9 mouse cellular contexts compared by ENCODE assay signal in the genomic region with DNA sequence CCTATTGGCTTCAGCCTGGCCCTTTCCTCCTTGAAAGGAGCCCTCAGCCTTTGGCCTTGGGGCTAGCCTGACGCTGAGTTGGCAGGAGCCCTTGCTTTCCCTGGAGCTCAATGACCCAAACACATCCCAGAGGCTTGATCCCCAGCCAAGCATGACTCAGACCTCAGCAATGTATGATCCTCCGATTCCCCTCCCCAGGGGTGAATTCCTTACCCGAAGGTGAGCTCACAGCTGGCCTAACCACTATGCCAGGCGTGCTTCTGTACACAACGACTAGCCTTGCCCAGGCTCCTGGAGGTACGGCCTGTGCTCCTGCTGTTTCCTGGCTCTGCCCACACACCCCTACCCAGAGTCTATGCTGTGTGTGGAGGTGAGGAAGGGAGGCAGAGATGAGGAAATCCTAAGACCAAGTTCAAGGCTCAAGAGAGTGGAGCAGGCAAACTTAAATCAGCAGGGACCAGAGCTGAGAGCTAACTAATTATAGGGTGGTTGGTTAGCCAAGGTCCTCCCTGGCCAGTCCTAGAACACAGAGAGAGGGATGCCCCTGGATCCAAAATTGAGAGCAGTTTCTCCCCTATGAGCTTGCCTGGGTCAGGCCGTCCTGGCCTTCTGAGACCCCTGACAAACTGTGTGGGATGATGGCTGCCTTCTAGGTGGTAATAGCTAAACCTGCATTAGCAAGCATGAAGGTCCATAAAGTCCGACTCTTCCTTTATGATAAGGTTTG.
DNase-seq lines count a peak whose midpoint lies in the region; ATAC-seq and TF ChIP-seq lines count a peak whose summit lies in the region.
"Had no signal": no experiment of that assay in that cellular context is flagged by ENCODE, and none has a peak within 500 bp of the region (broad histone marks: within the 10 kb centered on the region; RNA-seq: fewer than 3 reads in every experiment).

No protein-coding gene starts in this region.

- intact Hi-C loops in gastrocnemius, adult 2 months (cut with DNase I): loop anchor here (5.0 kb wide), 1 partner anchor 122 kb away; the partner anchor contains the start of gene Rhob

- H3K4me2 ChIP-seq in forebrain, embryonic 16.5 days (ENCODE audit: low read length): no peak overlapping the region
- no peak overlapping the region for H3K4me2 ChIP-seq in forebrain, embryonic 15.5 days (replicated peaks)
- no peak overlapping the region for H3K4me2 ChIP-seq in intestine, embryonic 15.5 days (replicated peaks)
- no peak overlapping the region for H3K4me2 ChIP-seq in lung, embryonic 16.5 days (ENCODE audit: low read depth, low read length)

- peak; percentile 87 for DNase-seq in gastrocnemius, adult 2 months
- DNase-seq in left cerebral cortex, adult 11 months (ENCODE audit: low spot score): no peak
- DNase-seq in cerebellum, adult 11 months: no peak

- TF ChIP-seq CTCF in gastrocnemius, adult 2 months (IDR thresholded peaks at IDR 0.05): no peak

- ATAC-seq in forebrain, embryonic 16.5 days: 0 out of 2 replicates have a peak, but pooled peaks have one; percentile 18
- ATAC-seq in forebrain, embryonic 15.5 days (replicated peaks): no peak
- peak; percentile 63 for ATAC-seq in intestine, embryonic 15.5 days
- ATAC-seq in lung, embryonic 16.5 days (ENCODE audit: low read depth): peak; percentile 91
- no peak for ATAC-seq in erythroblast, adult 5-6 weeks (replicated peaks; ENCODE audit: low FRiP score, poor library complexity, severe bottlenecking)

- H3K9me3 ChIP-seq in forebrain, embryonic 16.5 days (ENCODE audit: control insufficient read depth, low read length): no peaks in the 10 kb centered on the region
- no peaks in the 10 kb centered on the region for H3K9me3 ChIP-seq in forebrain, embryonic 15.5 days
- H3K9me3 ChIP-seq in intestine, embryonic 15.5 days: no peaks in the 10 kb centered on the region
- H3K9me3 ChIP-seq in lung, embryonic 16.5 days (ENCODE audit: control insufficient read depth, low read length): no peaks in the 10 kb centered on the region

- no peaks in the 10 kb centered on the region for H3K36me3 ChIP-seq in forebrain, embryonic 16.5 days (ENCODE audit: control insufficient read depth, insufficient read depth)
- no peaks in the 10 kb centered on the region for H3K36me3 ChIP-seq in forebrain, embryonic 15.5 days
- H3K36me3 ChIP-seq in intestine, embryonic 15.5 days: no peaks in the 10 kb centered on the region
- no peaks in the 10 kb centered on the region for H3K36me3 ChIP-seq in lung, embryonic 16.5 days (ENCODE audit: control insufficient read depth, insufficient read depth, low read length)

- H3K27me3 ChIP-seq in forebrain, embryonic 16.5 days (replicated peaks; ENCODE audit: control insufficient read depth, insufficient read depth, low read length): no peaks in the 10 kb centered on the region
- H3K27me3 ChIP-seq in forebrain, embryonic 15.5 days: no peaks in the 10 kb centered on the region
- no peaks in the 10 kb centered on the region for H3K27me3 ChIP-seq in intestine, embryonic 15.5 days (replicated peaks)
- H3K27me3 ChIP-seq in lung, embryonic 16.5 days (ENCODE audit: control insufficient read depth, insufficient read depth, low read depth, low read length): no peaks in the 10 kb centered on the region
- H3K27me3 ChIP-seq: CH12.LX had no signal

- H3K4me1 ChIP-seq in forebrain, embryonic 16.5 days (replicated peaks; ENCODE audit: control insufficient read depth, insufficient read depth, low read length): peaks cover 4% of the 10 kb centered on the region; the same call in 1 of the 2 replicates
- no peaks in the 10 kb centered on the region for H3K4me1 ChIP-seq in forebrain, embryonic 15.5 days
- peaks cover 17% of the 10 kb centered on the region for H3K4me1 ChIP-seq in intestine, embryonic 15.5 days (replicated peaks)
- peaks cover 23% of the 10 kb centered on the region for H3K4me1 ChIP-seq in lung, embryonic 16.5 days (replicated peaks; ENCODE audit: control insufficient read depth, insufficient read depth, low read length)

- no peak overlapping the region for H3K27ac ChIP-seq in forebrain, embryonic 16.5 days (ENCODE audit: low read length)
- no peak overlapping the region for H3K27ac ChIP-seq in forebrain, embryonic 15.5 days (replicated peaks)
- H3K27ac ChIP-seq in gastrocnemius, adult 2 months: peak overlapping the region; percentile 63
- no peak overlapping the region for H3K27ac ChIP-seq in intestine, embryonic 15.5 days
- peak overlapping the region; percentile 65 for H3K27ac ChIP-seq in lung, embryonic 16.5 days (ENCODE audit: low read length)

- 59% methylated on average over 8 of the region's 8 CpGs for WGBS in forebrain, embryonic 16.5 days
- WGBS in forebrain, embryonic 15.5 days: 52% methylated on average over 8 of the region's 8 CpGs
- 40% methylated on average over 8 of the region's 8 CpGs for WGBS in intestine, embryonic 15.5 days
- 40% methylated on average over 8 of the region's 8 CpGs for WGBS in lung, embryonic 16.5 days

- no peak overlapping the region for H3K9ac ChIP-seq in forebrain, embryonic 16.5 days (replicated peaks; ENCODE audit: low read depth, low read length)
- no peak overlapping the region for H3K9ac ChIP-seq in forebrain, embryonic 15.5 days (replicated peaks)
- no peak overlapping the region for H3K9ac ChIP-seq in intestine, embryonic 15.5 days
- H3K9ac ChIP-seq in lung, embryonic 16.5 days (ENCODE audit: low read length): no peak overlapping the region

- no peak overlapping the region for H3K4me3 ChIP-seq in forebrain, embryonic 16.5 days (replicated peaks; ENCODE audit: low read length)
- no peak overlapping the region for H3K4me3 ChIP-seq in forebrain, embryonic 15.5 days
- H3K4me3 ChIP-seq in gastrocnemius, adult 2 months: no peak overlapping the region
- H3K4me3 ChIP-seq in intestine, embryonic 15.5 days (replicated peaks): no peak overlapping the region
- H3K4me3 ChIP-seq in lung, embryonic 16.5 days (ENCODE audit: low read length): no peak overlapping the region

Comparison
In these comparisons a context has a peak if more than half of its experiments do, and no peak if none do; other contexts are left out.
1. ATAC-seq: peak in forebrain, embryonic 16.5 days (single experiment), intestine, embryonic 15.5 days (single experiment) and lung, embryonic 16.5 days (single experiment); none in forebrain, embryonic 15.5 days (single experiment) and erythroblast, adult 5-6 weeks (single experiment).
2. H3K27ac ChIP-seq: peak in gastrocnemius, adult 2 months (single experiment) and lung, embryonic 16.5 days (single experiment); none in forebrain, embryonic 16.5 days (single experiment), forebrain, embryonic 15.5 days (single experiment) and intestine, embryonic 15.5 days (single experiment).